In genomic region chr10:77606855-77607254, GRCm38 (mm10) we compare ENCODE assay signal across 8 mouse cellular contexts. TPM values are rescaled to one million over a fixed set of nuclear protein-coding genes. Genes with fewer than 3 reads are reported as not detected.
DNase-seq lines count a peak whose midpoint lies in the region; ATAC-seq and TF ChIP-seq lines count a peak whose summit lies in the region.

No protein-coding gene starts in this region.

- peak overlapping the region; percentile 83 for H3K4me3 ChIP-seq in kidney, embryonic 14.5 days (ENCODE audit: low read length)
- peak overlapping the region; percentile 80 for H3K4me3 ChIP-seq in G1E (ENCODE audit: low read depth, low read length)
- H3K4me3 ChIP-seq in heart, postnatal 0 days (ENCODE audit: low read depth, low read length), result peak overlapping the region; percentile 72
- peak overlapping the region; percentile 70 for H3K4me3 ChIP-seq in macrophage (ENCODE audit: inconsistent target)

- peak overlapping the region; percentile 97 for H3K27ac ChIP-seq in kidney, embryonic 14.5 days (ENCODE audit: low read depth, low read length)
- H3K27ac ChIP-seq in heart, postnatal 0 days (ENCODE audit: low read depth), result peak overlapping the region; percentile 97
- peak overlapping the region; percentile 76 for H3K27ac ChIP-seq in macrophage

- H3K79me2 ChIP-seq in macrophage (ENCODE audit: inconsistent target), result peaks cover 53% of the 10 kb centered on the region

- no peaks in the 10 kb centered on the region for H3K9me3 ChIP-seq in kidney, embryonic 14.5 days (ENCODE audit: control insufficient read depth, low read length)
- H3K9me3 ChIP-seq in G1E (replicated peaks), result peaks cover 6% of the 10 kb centered on the region; the same call in 1 of the 2 replicates
- no peaks in the 10 kb centered on the region for H3K9me3 ChIP-seq in heart, postnatal 0 days (replicated peaks; ENCODE audit: control insufficient read depth, low read length)

- H3K4me2 ChIP-seq in kidney, embryonic 14.5 days (replicated peaks; ENCODE audit: low read depth, low read length), result peak overlapping the region; percentile 93
- peak overlapping the region; percentile 93 for H3K4me2 ChIP-seq in heart, postnatal 0 days (ENCODE audit: low read depth, low read length)

- H3K36me3 ChIP-seq in kidney, embryonic 14.5 days (ENCODE audit: control insufficient read depth, insufficient read depth, low read length), result peaks cover 26% of the 10 kb centered on the region
- peaks cover 43% of the 10 kb centered on the region for H3K36me3 ChIP-seq in G1E (replicated peaks)
- peaks cover 23% of the 10 kb centered on the region for H3K36me3 ChIP-seq in heart, postnatal 0 days (replicated peaks; ENCODE audit: control insufficient read depth, insufficient read depth, low read length)
- H3K36me3 ChIP-seq in macrophage (ENCODE audit: inconsistent target), result peaks cover 21% of the 10 kb centered on the region

- no peak; the same call in 1 of the 2 replicates for ATAC-seq in kidney, embryonic 14.5 days (ENCODE audit: low FRiP score, low TSS enrichment)
- peak; percentile 16; the same call in 1 of the 2 replicates for ATAC-seq in G1E (ENCODE audit: extremely low read depth, insufficient number of reproducible peaks, low FRiP score, poor library complexity, severe bottlenecking)
- ATAC-seq in heart, postnatal 0 days (ENCODE audit: insufficient read depth, low read depth), result no peak
- no peak for ATAC-seq in megakaryocyte-erythroid progenitor cell, adult 5-6 weeks (replicated peaks; ENCODE audit: low FRiP score, low TSS enrichment, poor library complexity, severe bottlenecking)

- peak overlapping the region; percentile 84 for H3K9ac ChIP-seq in kidney, embryonic 14.5 days (ENCODE audit: low read depth, low read length)
- peak overlapping the region; percentile 82 for H3K9ac ChIP-seq in heart, postnatal 0 days (replicated peaks; ENCODE audit: low read depth, low read length)

- TF ChIP-seq EP300 in heart, postnatal 0 days (IDR thresholded peaks at IDR 0.05; ENCODE audit: low read depth), result no peak

- peaks cover 8% of the 10 kb centered on the region; the same call in 1 of the 2 replicates for H3K4me1 ChIP-seq in kidney, embryonic 14.5 days (ENCODE audit: control insufficient read depth, insufficient read depth, low read length)
- peaks cover 38% of the 10 kb centered on the region for H3K4me1 ChIP-seq in G1E (ENCODE audit: insufficient read depth, low read depth, low read length)
- peaks cover 8% of the 10 kb centered on the region for H3K4me1 ChIP-seq in heart, postnatal 0 days (ENCODE audit: control insufficient read depth, insufficient read depth)

- WGBS in kidney, embryonic 14.5 days, result 40% methylated on average over 7 of the region's 7 CpGs
- WGBS in heart, postnatal 0 days, result 26% methylated on average over 7 of the region's 7 CpGs
- WGBS in macrophage (ENCODE audit: missing documents), result 10% methylated on average over 7 of the region's 7 CpGs

- H3K27me3 ChIP-seq in kidney, embryonic 14.5 days (ENCODE audit: control insufficient read depth, insufficient read depth, low read length), result no peaks in the 10 kb centered on the region
- no peaks in the 10 kb centered on the region for H3K27me3 ChIP-seq in G1E (ENCODE audit: insufficient read depth, low read length)
- H3K27me3 ChIP-seq in heart, postnatal 0 days (ENCODE audit: control insufficient read depth, insufficient read depth, low read length), result no peaks in the 10 kb centered on the region

- no peak for DNase-seq in kidney, postnatal 36 days
- DNase-seq in G1E (ENCODE audit: low spot score), result peak; percentile 38
- no peak for DNase-seq in heart, postnatal 0 days (ENCODE audit: low spot score)
- DNase-seq in cerebellum, postnatal 4 days (ENCODE audit: low spot score in 2 of 2), result no peak
- no peak for DNase-seq in ovary, postnatal 10 days (ENCODE audit: low spot score)

- no peak for TF ChIP-seq CTCF in G1E (IDR thresholded peaks at IDR 0.05; ENCODE audit: low read depth, low read length)
- TF ChIP-seq CTCF in heart, postnatal 0 days (IDR thresholded peaks at IDR 0.05; ENCODE audit: low read depth), result no peak

RNA-seq across cellular contexts. Expression of gene Gm49325, which starts 0.9 kb away (rescaled TPM):
- polyA plus RNA-seq in kidney, embryonic 14.5 days (2014; fragmentation: Nextera tagmentation; extraction: Ambion mirVana), result 1.2 and 1.8 TPM in 2 replicates
- total RNA-seq in G1E (2014; fragmentation: Nextera tagmentation) (not detected in 2 replicates), G1E (2017) (not detected in 2 replicates)
- polyA plus RNA-seq in G1E (2012) (not detected in 2 replicates), macrophage (2018) (3.3 TPM in 1 of 3 replicates, not detected in the others)
- not detected in 2 replicates for total RNA-seq in heart, postnatal 0 days (2014; rRNA removed; ENCODE audit: low replicate concordance)
- 6.8 and 13.7 TPM in 2 replicates for polyA plus RNA-seq in heart, postnatal 0 days (2015; fragmentation: Nextera tagmentation; extraction: Ambion mirVana)
- total RNA-seq in macrophage (2018; cell fraction: chromatin; rRNA removed), result 1 to 10 TPM in 4 of 26 experiments, not detected in 22; 1.9 to 4.9 (median 3.6) TPM
- 1 to 10 TPM in 18 of 26 experiments, under 1 TPM in 7, not detected in 1; 0.52 to 5.6 (median 1.6) TPM for total RNA-seq in macrophage (2018; cell fraction: cytosol; rRNA removed)
- total RNA-seq in macrophage (2018; cell fraction: nucleus; rRNA removed), result 1 to 10 TPM in 1 of 26 experiments, not detected in 25; 1.9 TPM
- not detected in 2 replicates for total RNA-seq in megakaryocyte-erythroid progenitor cell, adult 5-6 weeks (2014; fragmentation: Nextera tagmentation)
- total RNA-seq in megakaryocyte-erythroid progenitor cell, adult 5-6 weeks (2017), result not detected in 2 replicates

RNA-seq across cellular contexts. Expression of gene Sumo3, which starts 1.0 kb away (rescaled TPM):
- polyA plus RNA-seq in kidney, embryonic 14.5 days (2014; fragmentation: Nextera tagmentation; extraction: Ambion mirVana), result 253 and 294 TPM in 2 replicates
- total RNA-seq in G1E (2014; fragmentation: Nextera tagmentation) (32.6 and 35.3 TPM in 2 replicates), G1E (2017) (96.3 and 115 TPM in 2 replicates)
- polyA plus RNA-seq in G1E (2012) (130 and 160 TPM in 2 replicates), macrophage (2018) (105 to 245 TPM (median 141 TPM) in 3 replicates)
- total RNA-seq in heart, postnatal 0 days (2014; rRNA removed; ENCODE audit: low replicate concordance), result 112 and 128 TPM in 2 replicates
- 121 and 128 TPM in 2 replicates for polyA plus RNA-seq in heart, postnatal 0 days (2015; fragmentation: Nextera tagmentation; extraction: Ambion mirVana)
- 10 to 100 TPM; 15.5 to 97.1 (median 46.4) TPM for total RNA-seq in macrophage (2018; cell fraction: chromatin; rRNA removed)
- 100 to 1,000 TPM in 20 of 26 experiments, 10 to 100 TPM in 6; 75.8 to 152 (median 114) TPM for total RNA-seq in macrophage (2018; cell fraction: cytosol; rRNA removed)
- total RNA-seq in macrophage (2018; cell fraction: nucleus; rRNA removed), result 10 to 100 TPM; 22.7 to 95.5 (median 55.7) TPM
- total RNA-seq in megakaryocyte-erythroid progenitor cell, adult 5-6 weeks (2014; fragmentation: Nextera tagmentation), result 71.3 and 81.0 TPM in 2 replicates
- total RNA-seq in megakaryocyte-erythroid progenitor cell, adult 5-6 weeks (2017), result 150 and 265 TPM in 2 replicates

RNA-seq across cellular contexts. Expression of gene Ube2g2, which starts 15.2 kb away (rescaled TPM):
- polyA plus RNA-seq in kidney, embryonic 14.5 days (2014; fragmentation: Nextera tagmentation; extraction: Ambion mirVana), result 41.3 and 51.8 TPM in 2 replicates
- 18.4 and 24.5 TPM in 2 replicates for total RNA-seq in G1E (2014; fragmentation: Nextera tagmentation)
- 20.7 and 23.4 TPM in 2 replicates for total RNA-seq in G1E (2017)
- polyA plus RNA-seq in G1E (2012), result 26.0 and 35.0 TPM in 2 replicates
- 54.1 and 56.4 TPM in 2 replicates for total RNA-seq in heart, postnatal 0 days (2014; rRNA removed; ENCODE audit: low replicate concordance)
- polyA plus RNA-seq in heart, postnatal 0 days (2015; fragmentation: Nextera tagmentation; extraction: Ambion mirVana), result 69.7 and 71.8 TPM in 2 replicates
- 10 to 100 TPM; 13.3 to 60.1 (median 28.2) TPM for total RNA-seq in macrophage (2018; cell fraction: chromatin; rRNA removed)
- 10 to 100 TPM; 48.6 to 67.4 (median 55.4) TPM for total RNA-seq in macrophage (2018; cell fraction: cytosol; rRNA removed)
- total RNA-seq in macrophage (2018; cell fraction: nucleus; rRNA removed), result 10 to 100 TPM; 19.4 to 46.6 (median 31.1) TPM
- polyA plus RNA-seq in macrophage (2018), result 50.6 to 63.6 TPM (median 52.1 TPM) in 3 replicates
- total RNA-seq in megakaryocyte-erythroid progenitor cell, adult 5-6 weeks (2014; fragmentation: Nextera tagmentation), result 39.4 and 43.2 TPM in 2 replicates
- 48.1 and 50.7 TPM in 2 replicates for total RNA-seq in megakaryocyte-erythroid progenitor cell, adult 5-6 weeks (2017)

RNA-seq across cellular contexts. Expression of gene Pttg1ip, which starts 25.3 kb away (rescaled TPM):
- 104 and 144 TPM in 2 replicates for polyA plus RNA-seq in kidney, embryonic 14.5 days (2014; fragmentation: Nextera tagmentation; extraction: Ambion mirVana)
- total RNA-seq in G1E (2014; fragmentation: Nextera tagmentation), result 133 and 140 TPM in 2 replicates
- 111 and 115 TPM in 2 replicates for total RNA-seq in G1E (2017)
- polyA plus RNA-seq in G1E (2012), result 106 and 128 TPM in 2 replicates
- 117 and 163 TPM in 2 replicates for total RNA-seq in heart, postnatal 0 days (2014; rRNA removed; ENCODE audit: low replicate concordance)
- polyA plus RNA-seq in heart, postnatal 0 days (2015; fragmentation: Nextera tagmentation; extraction: Ambion mirVana), result 117 and 119 TPM in 2 replicates
- total RNA-seq in macrophage (2018; cell fraction: chromatin; rRNA removed), result 10 to 100 TPM; 20.2 to 99.8 (median 58.3) TPM
- total RNA-seq in macrophage (2018; cell fraction: cytosol; rRNA removed), result 100 to 1,000 TPM in 13 of 26 experiments, 10 to 100 TPM in 13; 77.7 to 133 (median 99.5) TPM
- total RNA-seq in macrophage (2018; cell fraction: nucleus; rRNA removed), result 100 to 1,000 TPM in 8 of 26 experiments, 10 to 100 TPM in 18; 51.1 to 150 (median 89.2) TPM
- polyA plus RNA-seq in macrophage (2018), result 99.5 to 103 TPM (median 102 TPM) in 3 replicates
- 31.7 and 48.4 TPM in 2 replicates for total RNA-seq in megakaryocyte-erythroid progenitor cell, adult 5-6 weeks (2014; fragmentation: Nextera tagmentation)
- 36.3 and 37.6 TPM in 2 replicates for total RNA-seq in megakaryocyte-erythroid progenitor cell, adult 5-6 weeks (2017)
